Mouse (Mus musculus) cerebellum, postnatal 14 days (tissue): ENCODE results near the gene Il24.

Experiments used
- DNase-seq, 2 experiments: peaks; one replicate each; pipeline ENCODE4 v3.0.0; 2021; ENCODE audit warnings: mixed read lengths in 2 of 2

Gene Il24

GRCm38 (mm10) chr1:130850405-130850804 lies 36.8 kb downstream of the Il24 start:
- DNase-seq = no peak

GRCm38 (mm10) chr1:130849530-130850214 lies 37.6 kb downstream of the Il24 start:
- no peak for DNase-seq

GRCm38 (mm10) chr1:130844516-130844915 lies 42.7 kb downstream of the Il24 start:
- no peak for DNase-seq

GRCm38 (mm10) chr1:130841621-130842020 lies 45.6 kb downstream of the Il24 start:
- DNase-seq = no peak

- no peak for DNase-seq
These were observed 46.5 kb downstream of the Il24 start for GRCm38 (mm10) chr1:130840599-130841379.

- DNase-seq = peak in 1 of 2 experiments; percentile 58
These were observed 49.0 kb downstream of the Il24 start for GRCm38 (mm10) chr1:130838288-130838687.

- peak; percentile 74 to 83 for DNase-seq
These were observed 51.9 kb downstream of the Il24 start for GRCm38 (mm10) chr1:130835161-130835936.

GRCm38 (mm10) chr1:130832230-130833149 lies 54.8 kb downstream of the Il24 start:
- no peak for DNase-seq
